Mouse (Mus musculus) right cerebral cortex, postnatal 10 days (tissue): ENCODE measurements around the gene Tat.
A peak's percentile ranks its signal among the peaks of the same experiment; 100 is the strongest.
"Not testable (repeated sequence)": the region's sequence is repeated elsewhere in the genome, so short reads cannot be mapped to it uniquely, and the experiment has no call there.

Source experiments
- DNase-seq, 2 experiments: peaks; one replicate each; pipeline ENCODE4 v3.0.0; 2021; ENCODE audit warnings: low spot score in 2 of 2

The Tat gene

GRCm38 (mm10) chr8:109982386-109983105 lies 7.7 kb upstream of the Tat start:
- DNase-seq: peak in 1 of 2 experiments; percentile 43

GRCm38 (mm10) chr8:109983944-109984343 lies 6.3 kb upstream of the Tat start:
- peak; percentile 59 to 62 for DNase-seq

- DNase-seq: no peak
Observed at GRCm38 (mm10) chr8:109986384-109986783, 3.9 kb upstream of the Tat start.

- DNase-seq: no peak
Observed at GRCm38 (mm10) chr8:109987776-109988175, 2.5 kb upstream of the Tat start.

- DNase-seq: no peak
Observed at GRCm38 (mm10) chr8:109989151-109989550, 1.1 kb upstream of the Tat start.

- DNase-seq: no peak
Observed at GRCm38 (mm10) chr8:109992166-109992565, 1.9 kb downstream of the Tat start.

- DNase-seq: no peak
Observed at GRCm38 (mm10) chr8:109992951-109993350, 2.7 kb downstream of the Tat start.

GRCm38 (mm10) chr8:109997381-109997780 lies 7.1 kb downstream of the Tat start:
- no peak for DNase-seq

GRCm38 (mm10) chr8:109998066-109998465 lies 7.8 kb downstream of the Tat start:
- no peak for DNase-seq

- no peak for DNase-seq
Observed at GRCm38 (mm10) chr8:109999974-110000373, 9.7 kb downstream of the Tat start.

- DNase-seq: no peak
Observed at GRCm38 (mm10) chr8:110002953-110003352, 12.7 kb downstream of the Tat start.

- no peak for DNase-seq
Observed at GRCm38 (mm10) chr8:110004300-110004699, 14.1 kb downstream of the Tat start.

- DNase-seq: peak in 1 of 2 experiments; percentile 57
Observed at GRCm38 (mm10) chr8:110006312-110007023, 16.2 kb downstream of the Tat start.

GRCm38 (mm10) chr8:110008228-110008994 lies 18.2 kb downstream of the Tat start:
- DNase-seq: no peak

GRCm38 (mm10) chr8:110008995-110009446 lies 18.8 kb downstream of the Tat start:
- no peak for DNase-seq

- no peak for DNase-seq
Observed at GRCm38 (mm10) chr8:110010868-110011267, 20.6 kb downstream of the Tat start.

GRCm38 (mm10) chr8:110022081-110022480 lies 31.8 kb downstream of the Tat start:
- DNase-seq: no peak

GRCm38 (mm10) chr8:110022768-110023344 lies 32.6 kb downstream of the Tat start:
- no peak for DNase-seq

- DNase-seq: not testable (repeated sequence)
Observed at GRCm38 (mm10) chr8:110033771-110034170, 43.5 kb downstream of the Tat start.

- DNase-seq: no peak
Observed at GRCm38 (mm10) chr8:110034331-110034730, 44.1 kb downstream of the Tat start.

GRCm38 (mm10) chr8:110036156-110036555 lies 45.9 kb downstream of the Tat start:
- peak; percentile 36 to 42 for DNase-seq

- DNase-seq: no peak
Observed at GRCm38 (mm10) chr8:110039216-110039615, 49.0 kb downstream of the Tat start.
